Mouse (Mus musculus): Measurements from ENCODE around the gene Qrich2.

Gene Qrich2

GRCm38 (mm10) chr11:116406231-116406728, 59.8 kb downstream of the Qrich2 start:
- no peak for DNase-seq

- DNase-seq, result no peak
Measured at GRCm38 (mm10) chr11:116405601-116406000, 60.4 kb downstream of the Qrich2 start.

- DNase-seq, result no peak
Measured at GRCm38 (mm10) chr11:116400560-116400959, 65.5 kb downstream of the Qrich2 start.

GRCm38 (mm10) chr11:116398348-116398677, 67.7 kb downstream of the Qrich2 start:
- DNase-seq, result no peak

GRCm38 (mm10) chr11:116397517-116398347, 68.3 kb downstream of the Qrich2 start:
- no peak for DNase-seq

- DNase-seq, result no peak
Measured at GRCm38 (mm10) chr11:116396934-116397330, 69.1 kb downstream of the Qrich2 start.

GRCm38 (mm10) chr11:116396276-116396933, 69.6 kb downstream of the Qrich2 start:
- no peak for DNase-seq

GRCm38 (mm10) chr11:116394769-116395168, 71.3 kb downstream of the Qrich2 start:
- DNase-seq, result no peak
